Mouse (Mus musculus) megakaryocyte, adult 5-6 weeks (primary cell): ENCODE measurements at regions not wholly inside any gene's neighbourhood (a gene's known extent, or its start where the extent isn't known, plus 50 kb on each side); places are given as distances from the start of the nearest gene placed in this dataset.

Experiments
- ATAC-seq: 2 replicates; pipeline ENCODE4 v1.8.0; 2016; ENCODE audit warnings: mild to moderate bottlenecking, inconsistent platforms; ENCODE audit not compliant: poor library complexity, severe bottlenecking

- ATAC-seq = no peak
Measured at GRCm38 (mm10) chr3:137561986-137562385, 59.4 kb upstream of the Ddit4l start.

- no peak for ATAC-seq
Measured at GRCm38 (mm10) chr3:137563541-137564080, 57.8 kb upstream of the Ddit4l start.

- ATAC-seq = no peak
Measured at GRCm38 (mm10) chr3:137564282-137564681, 57.1 kb upstream of the Ddit4l start.

DNA sequence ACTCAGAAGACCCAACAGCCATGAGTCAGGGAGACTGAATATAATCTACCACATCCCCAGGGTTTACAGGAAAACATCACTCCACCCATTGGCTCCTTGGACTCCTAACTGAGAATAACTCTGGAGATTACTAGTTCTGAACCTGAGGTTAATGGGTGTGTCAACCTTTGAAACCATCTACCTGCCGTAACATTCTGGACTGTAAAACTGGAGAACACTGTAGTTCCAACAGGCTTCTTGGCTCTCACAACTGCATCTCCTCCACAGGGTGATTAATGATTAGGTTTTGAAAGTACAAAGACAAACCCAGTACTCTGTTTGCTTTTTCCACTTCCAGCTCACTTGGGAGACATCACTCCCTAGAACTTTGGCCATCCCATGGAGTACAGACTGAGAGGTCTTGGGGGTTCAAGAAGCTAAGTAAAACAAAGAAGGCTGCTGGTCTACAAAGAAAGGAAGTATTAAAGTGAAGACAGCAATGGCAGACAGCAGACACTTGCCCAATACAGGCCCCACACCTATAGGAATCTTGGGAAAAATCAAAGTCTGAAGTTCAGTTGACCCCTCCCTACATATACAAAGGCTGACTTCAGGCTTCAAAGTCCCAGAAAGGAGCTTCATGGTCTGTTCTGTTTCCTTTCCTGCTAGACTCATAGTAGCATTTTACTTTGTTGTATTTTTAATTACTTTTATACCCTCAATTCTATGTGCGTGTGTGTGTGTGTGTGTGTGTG, 52.7 kb upstream of the Ddit4l start:
- ATAC-seq = no peak
